Mouse (Mus musculus) urinary bladder, postnatal 4 days (tissue): ENCODE results near the gene Actr10.

Experiments used
- DNase-seq, 2 experiments: peaks; one replicate each; pipeline ENCODE4 v3.0.0; 2021 to 2022; ENCODE audit warnings: low spot score in 2 of 2

The Actr10 gene

DNA sequence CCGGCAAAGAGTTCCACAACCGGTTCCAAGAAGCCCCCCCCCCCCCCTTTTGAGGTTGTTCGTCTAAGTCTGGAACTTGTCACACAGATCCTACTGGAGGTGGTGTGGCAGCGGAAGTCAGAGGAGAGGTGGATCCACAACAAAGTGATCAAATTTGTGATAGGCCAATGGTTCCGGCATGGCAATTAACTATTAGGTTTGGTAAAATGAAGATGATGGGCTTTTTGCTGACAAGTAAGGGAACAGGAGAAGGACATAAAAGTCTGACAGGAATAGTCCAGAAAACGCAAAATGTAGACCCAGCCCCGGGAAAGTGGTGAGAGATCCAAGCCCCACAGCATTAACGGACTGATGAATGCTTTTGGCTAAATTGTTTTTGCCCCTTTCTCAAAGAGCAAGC is 29.9 kb downstream of the Actr10 start:
- DNase-seq: no peak

DNA sequence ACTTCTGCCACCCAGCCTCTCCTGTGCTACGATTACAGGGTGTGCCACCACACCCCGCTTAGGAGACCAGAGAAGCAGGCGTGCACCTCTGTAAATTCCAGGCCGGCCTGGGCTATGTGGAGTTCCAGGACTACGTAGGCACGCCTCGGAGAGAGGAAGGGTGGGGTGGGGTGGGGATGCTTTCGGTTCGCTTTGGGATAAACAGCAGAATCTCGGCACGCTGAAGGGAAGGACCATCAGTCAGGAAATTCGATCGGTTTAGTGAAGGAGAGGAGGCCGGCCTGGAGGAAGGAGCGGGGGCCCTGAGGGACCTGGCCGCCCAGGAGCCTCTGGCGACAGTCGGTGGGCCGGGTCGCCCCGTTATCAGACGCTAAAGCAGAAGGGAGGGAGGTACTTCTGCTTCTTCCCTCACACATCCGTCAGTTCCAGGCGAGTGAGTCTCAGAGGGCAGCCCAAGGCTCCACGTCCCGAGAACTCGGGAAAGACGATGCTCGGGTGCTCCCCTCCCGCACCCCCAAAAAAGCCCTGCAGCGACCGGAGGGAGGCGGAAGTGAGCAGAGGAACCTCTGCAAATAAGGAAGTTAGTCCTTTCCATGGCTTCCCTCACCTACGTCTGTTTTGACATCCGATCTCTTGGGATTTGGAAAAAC is 30.6 kb downstream of the Actr10 start:
- peak; percentile 77 to 80 for DNase-seq

DNA sequence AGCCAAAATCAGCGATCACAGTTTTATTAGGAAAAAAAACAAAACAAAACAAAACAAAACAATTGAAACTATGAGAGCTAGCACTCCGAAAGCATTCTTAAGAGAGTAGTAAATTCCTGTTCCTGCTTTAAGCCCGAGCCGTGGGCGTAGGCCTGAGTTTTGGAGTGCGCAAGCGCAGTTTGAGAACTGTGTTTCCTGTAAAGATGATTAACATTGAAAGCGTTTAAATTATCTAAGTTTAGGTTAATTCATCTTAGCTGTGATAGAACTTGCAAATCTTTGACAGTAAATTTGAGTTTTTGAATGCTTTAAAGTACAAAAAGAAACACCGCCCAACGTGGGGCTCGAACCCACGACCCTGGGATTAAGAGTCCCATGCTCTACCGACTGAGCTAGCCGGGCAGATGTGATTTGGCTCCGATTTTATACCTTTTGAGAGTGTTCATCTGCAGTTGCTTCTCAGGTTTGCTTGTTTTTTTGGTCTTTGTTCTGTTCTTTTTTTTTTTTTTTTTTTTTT is 31.2 kb downstream of the Actr10 start:
- DNase-seq: peak; percentile 77 to 87

DNA sequence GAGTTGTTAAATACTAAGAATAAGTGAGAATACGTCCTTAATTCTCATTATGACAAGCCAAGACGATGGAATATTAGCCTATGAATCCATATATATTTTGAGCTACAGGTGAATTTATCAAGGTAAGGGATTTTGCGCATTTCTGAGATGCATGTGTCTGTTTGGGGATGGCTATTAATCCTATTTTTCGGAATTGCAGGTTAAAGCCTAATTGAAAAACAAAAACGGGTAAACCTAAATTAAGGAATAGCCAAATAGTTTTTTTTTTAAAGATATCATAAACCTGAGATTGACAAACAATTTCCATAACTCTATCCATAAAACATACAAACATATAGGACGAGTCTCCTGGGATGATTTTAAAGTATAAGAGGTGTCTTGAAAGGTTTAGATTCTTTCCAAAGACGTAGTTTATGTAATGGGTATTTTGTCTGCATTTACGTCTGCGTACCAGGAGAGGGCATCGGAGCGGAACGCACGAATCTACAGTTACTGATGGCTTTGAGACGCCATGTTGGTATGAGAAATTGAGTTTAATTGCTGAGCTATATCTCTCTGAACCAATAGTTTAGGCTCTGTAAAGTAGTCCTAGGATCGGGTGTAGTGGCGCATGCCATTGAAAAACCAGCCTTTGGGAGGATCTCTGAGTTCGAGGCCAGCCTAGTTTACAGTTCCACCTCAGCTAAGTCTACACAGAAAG is 32.0 kb downstream of the Actr10 start:
- DNase-seq: peak in 1 of 2 experiments; percentile 30

DNA sequence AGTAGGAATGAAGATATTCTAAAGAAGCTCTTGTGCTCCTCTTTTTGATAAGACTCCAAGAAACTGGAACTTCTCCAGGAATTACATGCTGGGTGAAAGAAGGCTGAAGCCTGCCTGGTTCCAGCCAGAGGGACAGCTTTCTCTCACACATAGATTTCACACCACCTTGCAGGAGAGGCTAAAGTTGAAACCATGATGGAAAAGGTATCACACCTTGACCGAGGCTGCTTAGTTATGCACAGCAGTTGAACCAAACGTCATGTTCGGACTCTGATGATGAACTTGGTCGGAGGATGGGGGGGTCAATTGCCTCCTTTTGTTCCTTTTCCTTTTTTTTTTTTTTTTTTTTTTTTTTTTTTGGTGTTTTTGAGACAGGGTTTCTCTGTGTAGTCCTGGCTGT is 36.2 kb downstream of the Actr10 start:
- no peak for DNase-seq

DNA sequence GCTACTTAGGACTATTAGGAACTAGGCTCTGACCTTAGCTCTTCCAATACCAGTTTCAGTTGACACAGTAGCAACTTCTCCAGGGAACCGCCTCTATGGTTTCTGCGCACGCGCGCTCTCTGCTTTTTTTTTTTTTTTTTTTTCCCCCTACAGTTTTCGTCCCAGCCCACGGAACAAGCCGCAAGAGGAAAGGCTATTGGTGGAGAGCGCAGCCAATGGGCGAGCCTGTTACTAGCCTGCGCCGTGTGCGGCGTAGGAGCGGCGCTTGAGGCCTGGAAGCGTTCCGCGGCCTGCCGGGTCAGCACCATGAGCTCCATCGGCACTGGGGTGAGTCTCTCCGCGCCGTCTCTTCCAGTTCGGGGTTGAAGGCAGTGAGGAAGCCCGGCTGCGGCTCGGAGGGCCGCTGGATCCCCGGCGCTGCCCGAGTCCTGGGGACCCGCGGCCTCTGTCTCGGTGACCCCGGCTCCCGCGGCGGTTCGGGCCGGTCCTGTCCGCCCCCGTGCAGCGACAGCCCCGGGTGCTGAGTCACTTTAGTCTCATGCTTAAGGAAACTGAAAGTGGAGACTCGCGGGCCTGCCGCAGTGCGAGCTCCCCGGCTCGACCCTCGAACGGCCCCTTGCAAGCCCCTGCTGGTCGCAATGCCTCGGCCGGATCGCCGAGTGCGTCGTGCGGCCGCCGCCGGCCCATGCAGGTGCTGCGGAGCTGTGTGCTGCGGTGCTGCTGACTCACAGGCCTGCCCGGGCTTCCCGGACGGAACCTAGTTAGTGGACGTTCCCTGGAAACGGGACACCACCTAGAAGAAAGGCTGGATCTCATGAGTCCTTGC is 37.0 kb downstream of the Actr10 start, which contains the start of gene Psma3:
TSS of gene Psma3 (plus strand) at position 181 of the 826 bp plus-strand sequence.
- DNase-seq: peak; percentile 87 to 89

DNA sequence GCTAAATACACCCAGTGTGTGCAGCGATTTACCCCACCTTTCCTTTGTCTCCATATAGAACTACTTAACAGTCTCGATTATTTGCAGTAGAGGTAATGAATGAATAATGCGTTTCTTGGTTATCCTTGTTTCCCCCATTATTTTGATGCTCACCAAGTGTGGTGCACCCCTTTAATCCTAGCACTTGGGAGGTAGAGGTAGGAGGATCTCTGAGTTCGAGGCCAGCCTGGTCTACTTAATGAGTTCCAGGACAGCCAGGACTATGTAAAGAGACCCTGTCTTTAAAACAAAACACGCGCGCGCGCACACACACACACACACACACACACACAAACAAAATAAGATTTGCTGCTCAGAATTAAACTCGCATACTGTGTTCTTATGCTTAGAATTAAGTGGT is 37.7 kb downstream of the Actr10 start:
- DNase-seq: no peak

DNA sequence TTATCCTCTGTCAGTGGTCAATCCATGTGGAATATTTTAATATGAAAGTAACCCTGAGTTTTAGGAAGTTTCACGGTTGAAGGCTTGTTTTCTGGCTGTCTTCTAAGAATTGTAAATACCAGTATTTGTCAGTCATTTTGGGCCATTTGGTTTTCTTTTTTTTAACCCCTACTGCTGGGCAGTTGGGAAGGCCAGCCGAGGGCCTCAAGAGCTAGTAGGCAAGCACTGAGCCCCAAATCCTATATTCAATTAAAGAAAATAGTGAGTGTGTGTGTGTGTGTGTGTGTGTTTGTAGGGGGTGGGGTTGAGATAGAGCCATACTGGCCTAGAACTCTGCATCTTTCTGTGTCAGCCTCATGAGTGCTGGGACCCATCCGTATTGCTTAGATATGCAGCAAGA is 38.2 kb downstream of the Actr10 start:
- no peak for DNase-seq

DNA sequence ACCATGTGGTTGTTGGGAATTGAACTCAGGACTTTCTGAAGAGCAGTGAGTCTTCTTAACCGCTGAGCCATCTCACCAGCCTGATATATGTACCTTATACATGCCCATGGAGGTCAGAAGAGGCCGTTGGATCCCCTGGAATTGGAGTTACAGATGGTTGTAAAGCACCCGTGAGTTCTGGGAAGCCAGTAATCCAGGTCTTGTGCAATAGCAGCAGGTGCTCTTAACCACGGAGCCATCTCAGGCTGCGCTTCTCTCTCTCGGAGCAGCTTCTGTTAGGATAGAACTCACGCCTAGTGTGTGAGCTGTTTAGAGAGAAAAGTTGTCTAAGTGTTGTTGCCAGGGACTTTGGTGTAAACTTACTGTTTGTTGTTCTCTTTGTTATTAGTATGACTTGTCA is 40.7 kb downstream of the Actr10 start:
- DNase-seq: no peak

DNA sequence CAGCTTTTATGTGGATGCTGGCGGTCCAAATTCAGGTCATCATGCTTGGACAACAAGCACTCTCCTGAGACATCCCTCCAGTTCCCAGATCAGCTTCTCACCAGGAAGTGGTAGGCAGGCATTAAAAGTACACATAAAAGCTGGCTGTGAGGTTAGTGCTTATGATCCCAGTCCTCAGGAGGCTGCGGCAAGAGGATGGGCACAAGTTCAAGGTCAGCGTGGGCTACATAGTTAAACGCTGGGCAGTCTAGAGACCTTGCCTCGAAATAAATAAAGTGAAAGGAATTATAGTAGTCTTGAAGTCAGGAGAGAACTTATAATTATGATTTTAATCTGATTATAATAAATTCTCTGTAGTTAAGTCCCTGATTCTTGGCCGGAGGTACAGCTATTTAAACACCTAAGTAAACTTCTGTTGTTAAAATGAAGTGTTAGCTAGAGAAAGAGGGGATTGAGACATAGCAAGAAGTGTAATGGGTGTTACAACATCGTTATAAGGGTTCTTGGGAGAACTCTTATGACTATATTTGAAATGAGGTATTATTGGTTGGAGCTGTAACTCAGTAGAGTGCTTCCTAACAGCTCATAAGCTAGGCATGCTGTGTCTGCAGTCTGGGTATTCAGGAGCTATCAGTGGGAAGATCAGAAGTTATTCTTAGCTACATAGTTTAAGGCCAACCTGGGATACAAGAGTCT is 47.3 kb downstream of the Actr10 start:
- no peak for DNase-seq

DNA sequence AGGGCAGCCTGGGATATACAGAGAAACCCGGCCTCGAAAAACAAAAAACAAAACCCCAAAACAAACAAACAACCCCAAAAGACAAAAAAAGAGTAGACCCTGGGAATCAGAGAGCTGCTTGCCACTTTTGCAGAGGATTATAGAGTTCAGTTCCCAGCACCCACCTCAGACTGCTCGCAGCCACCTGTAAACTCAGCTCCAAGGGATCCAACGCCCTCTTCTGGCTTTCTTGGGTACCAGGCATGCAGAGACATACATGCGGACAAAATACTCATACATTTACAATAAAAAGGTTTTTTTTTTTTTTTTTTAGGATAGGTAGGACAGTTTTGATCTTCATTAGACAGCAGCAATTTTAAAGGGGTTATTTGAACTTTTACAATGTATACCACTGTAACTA is 59.6 kb downstream of the Actr10 start:
- no peak for DNase-seq

DNA sequence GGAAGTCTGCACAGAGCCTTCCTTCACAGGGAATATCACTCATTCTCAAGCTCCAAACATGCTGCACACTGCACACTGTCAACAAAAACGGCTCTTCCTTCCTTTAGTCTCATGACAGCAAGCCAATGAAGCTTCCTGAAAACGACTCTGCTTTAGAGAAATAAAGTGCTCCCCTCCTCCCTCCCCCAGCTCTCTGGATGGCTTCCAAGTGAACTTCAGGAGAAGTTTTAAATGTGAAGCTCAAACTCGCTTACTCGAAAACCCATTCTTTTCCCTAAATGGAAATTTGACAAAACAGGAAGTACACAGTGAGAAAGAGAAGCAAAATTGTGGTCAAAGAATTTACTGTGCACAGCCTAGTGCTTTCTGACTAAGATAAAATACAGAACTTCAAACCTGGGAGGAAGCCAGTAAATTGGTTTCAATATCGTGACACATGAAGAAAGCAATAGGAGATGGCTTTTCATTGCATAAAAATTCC is 61.8 kb downstream of the Actr10 start:
- no peak for DNase-seq

DNA sequence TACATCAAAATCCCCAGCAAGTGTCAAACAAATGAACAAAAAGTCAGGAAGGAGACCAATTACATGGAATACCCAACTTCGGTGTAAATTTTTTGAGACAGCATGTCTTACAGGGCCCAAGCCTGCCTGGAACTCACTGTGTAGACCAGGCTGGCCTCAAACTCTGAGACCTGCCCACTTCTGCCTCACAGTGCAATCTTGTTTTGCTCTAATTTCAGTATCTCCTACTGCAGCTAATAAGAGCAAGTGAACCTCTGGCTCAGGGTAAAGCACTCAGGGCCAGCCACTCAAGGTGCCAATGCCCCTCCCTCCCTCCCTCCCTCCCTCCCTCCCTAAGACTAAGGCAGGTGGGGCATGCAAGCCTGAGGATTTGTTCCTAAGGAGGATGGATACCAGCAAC is 62.7 kb downstream of the Actr10 start:
- no peak for DNase-seq

DNA sequence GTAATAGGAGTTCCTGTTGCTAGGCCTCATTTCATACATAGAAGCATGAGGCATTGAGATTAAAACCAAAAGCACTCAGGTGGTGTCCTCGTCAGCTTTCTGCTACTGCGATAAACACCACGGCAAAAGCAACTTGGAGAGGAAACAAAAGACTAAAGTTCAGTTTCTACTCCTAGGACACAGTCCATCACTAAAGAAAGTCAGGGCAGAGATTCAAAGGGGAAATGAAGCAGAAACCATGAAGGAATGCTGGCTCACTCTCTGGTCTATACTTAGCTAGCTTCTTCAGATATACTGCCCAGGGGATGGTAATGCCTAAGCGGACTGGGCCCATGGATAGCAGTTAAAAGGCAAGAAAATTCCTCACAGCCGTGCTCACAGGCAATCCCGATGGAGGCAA is 63.8 kb downstream of the Actr10 start:
- no peak for DNase-seq

DNA sequence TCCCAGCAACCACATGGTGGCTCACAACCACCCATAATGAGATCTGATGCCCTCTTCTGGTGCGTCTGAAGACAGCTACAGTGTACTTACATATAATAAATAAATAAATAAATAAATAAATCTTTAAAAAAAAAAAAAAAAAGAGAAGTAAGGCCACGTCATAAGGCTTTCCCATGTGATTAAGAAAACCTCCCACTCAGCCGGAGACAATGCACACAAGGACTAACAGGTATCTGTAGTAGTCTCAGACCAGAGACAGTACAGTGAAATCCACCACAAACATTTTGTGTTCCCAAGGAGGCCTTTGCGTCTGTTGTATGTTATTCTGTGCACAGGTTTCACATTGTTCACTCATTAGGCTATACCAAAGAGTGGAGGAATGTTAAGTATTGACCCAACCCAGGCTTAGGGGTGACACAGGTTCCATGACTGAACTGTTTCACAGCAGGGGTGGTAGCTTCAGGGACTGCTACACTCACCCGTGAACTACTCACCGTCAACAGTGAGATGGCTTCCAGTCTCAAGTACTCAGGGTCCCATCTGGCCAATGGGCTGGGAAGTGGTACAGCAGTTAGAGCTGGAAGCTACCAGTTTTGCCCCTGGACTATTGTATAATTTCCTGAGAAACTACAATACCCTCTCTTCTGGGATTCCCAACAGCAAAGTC is 66.2 kb downstream of the Actr10 start:
- no peak for DNase-seq

DNA sequence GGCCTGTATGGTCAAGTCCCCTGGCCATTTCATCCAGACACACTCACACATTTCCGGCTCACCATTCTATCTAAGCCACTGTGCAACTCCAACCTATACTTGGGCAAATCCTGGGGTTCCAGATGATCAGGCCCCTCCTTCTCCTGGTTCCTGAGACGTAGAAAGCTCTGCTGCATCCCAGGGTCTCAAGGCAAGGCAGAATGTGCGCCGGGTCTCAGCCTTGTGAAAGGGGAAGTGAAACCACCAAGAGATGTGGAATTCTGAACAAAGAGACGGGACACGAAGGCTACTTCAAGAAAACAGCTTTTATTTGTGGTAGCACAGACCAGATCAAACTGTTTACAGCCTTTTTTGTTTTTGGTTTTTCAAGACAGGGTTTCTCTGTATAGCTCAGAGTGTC is 68.5 kb downstream of the Actr10 start:
- DNase-seq: no peak

DNA sequence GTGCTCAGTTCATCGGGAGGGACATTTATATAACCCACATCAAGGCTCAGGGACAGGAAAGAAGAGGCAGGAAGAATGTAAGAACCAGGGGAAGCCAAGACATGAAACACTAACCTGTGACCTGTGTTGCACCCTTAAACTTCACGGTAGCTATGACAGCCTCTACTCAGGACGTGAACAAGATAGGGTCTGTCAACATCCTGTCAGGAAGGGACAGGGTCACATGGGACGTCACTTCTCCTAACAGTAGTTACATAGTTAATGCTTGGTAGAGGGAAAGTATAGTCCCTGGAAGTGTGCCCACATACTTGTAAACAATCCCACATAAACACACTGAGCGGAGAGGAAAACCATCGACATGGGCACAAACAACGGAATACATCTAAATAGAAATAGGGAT is 69.2 kb downstream of the Actr10 start:
- DNase-seq: no peak

DNA sequence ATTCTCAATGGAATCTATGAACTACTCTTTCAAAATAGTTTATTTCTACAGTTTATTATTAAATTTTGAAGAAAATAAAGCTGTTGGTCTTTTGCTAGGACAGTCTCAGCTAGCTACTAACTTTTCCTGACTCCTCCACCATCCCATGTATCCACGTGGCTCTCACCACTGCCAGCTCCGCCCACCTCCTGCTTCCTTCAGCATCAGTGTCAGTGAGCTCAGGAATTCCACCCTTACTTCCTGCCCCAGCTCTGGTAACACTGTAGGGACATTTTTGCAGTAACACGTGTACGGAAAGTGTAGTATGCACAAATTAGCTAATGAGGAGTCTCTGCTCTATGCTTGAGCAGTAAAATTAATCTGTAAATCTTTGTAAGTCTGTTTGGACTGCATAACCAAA is 72.1 kb downstream of the Actr10 start:
- DNase-seq: no peak
